10 mouse cellular contexts compared by ENCODE assay signal in the genomic region with DNA sequence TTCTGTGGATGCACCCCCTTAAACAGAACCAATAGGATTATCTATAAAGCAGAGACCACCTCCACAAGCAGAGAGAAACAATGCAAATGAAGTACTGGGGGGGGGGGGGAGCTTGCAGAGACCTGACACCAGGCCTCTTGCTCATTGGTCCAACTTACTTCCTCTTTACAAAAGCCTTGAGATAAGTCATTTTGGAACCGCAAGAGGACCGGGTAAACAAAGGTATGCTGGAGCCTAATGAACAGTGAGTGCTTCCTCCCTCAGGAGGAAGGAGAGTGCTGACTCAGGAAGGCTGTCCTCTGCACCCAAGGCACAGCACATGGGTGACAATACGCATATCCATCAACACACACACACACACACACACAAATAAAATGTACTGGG. TPM values are rescaled to one million over a fixed set of nuclear protein-coding genes. Genes with fewer than 3 reads are reported as not detected.
DNase-seq lines count a peak whose midpoint lies in the region; ATAC-seq lines count a peak whose summit lies in the region.
"Had no signal": no experiment of that assay in that cellular context is flagged by ENCODE, and none has a peak within 500 bp of the region (broad histone marks: within the 10 kb centered on the region; RNA-seq: fewer than 3 reads in every experiment).

No protein-coding gene starts in this region.

- WGBS in hindbrain, embryonic 11.5 days = 33% methylated on average over 3 of the region's 3 CpGs
- WGBS in hindbrain, embryonic 16.5 days = 21% methylated on average over 3 of the region's 3 CpGs
- WGBS in liver, embryonic 11.5 days = 15% methylated on average over 3 of the region's 3 CpGs

- H3K27ac ChIP-seq in hindbrain, embryonic 11.5 days (ENCODE audit: low read depth, low read length) = no peak overlapping the region
- no peak overlapping the region for H3K27ac ChIP-seq in hindbrain, embryonic 16.5 days (ENCODE audit: low read depth, low read length)
- peak overlapping the region; percentile 82 for H3K27ac ChIP-seq in liver, embryonic 11.5 days (ENCODE audit: low read depth, low read length)

- H3K4me3 ChIP-seq in hindbrain, embryonic 11.5 days (ENCODE audit: low read depth, low read length) = peak overlapping the region; percentile 13; the same call in 1 of the 2 replicates
- no peak overlapping the region for H3K4me3 ChIP-seq in hindbrain, embryonic 16.5 days (ENCODE audit: low read length)
- peak overlapping the region; percentile 73 for H3K4me3 ChIP-seq in liver, embryonic 11.5 days (ENCODE audit: low read depth, low read length)

- H3K4me2 ChIP-seq in hindbrain, embryonic 11.5 days (replicated peaks; ENCODE audit: low read depth, low read length) = no peak overlapping the region
- H3K4me2 ChIP-seq in hindbrain, embryonic 16.5 days (ENCODE audit: low read length) = no peak overlapping the region; the same call in 1 of the 2 replicates
- peak overlapping the region; percentile 69 for H3K4me2 ChIP-seq in liver, embryonic 11.5 days

- ATAC-seq in hindbrain, embryonic 11.5 days (ENCODE audit: low FRiP score) = no peak
- no peak for ATAC-seq in hindbrain, embryonic 16.5 days
- no peak for ATAC-seq in liver, embryonic 11.5 days (replicated peaks; ENCODE audit: low FRiP score)

- H3K27me3 ChIP-seq in hindbrain, embryonic 11.5 days (ENCODE audit: control insufficient read depth, insufficient read depth, low read length) = peaks cover 19% of the 10 kb centered on the region
- H3K27me3 ChIP-seq in hindbrain, embryonic 16.5 days (replicated peaks; ENCODE audit: control insufficient read depth, insufficient read depth, low read length) = peaks cover 24% of the 10 kb centered on the region
- no peaks in the 10 kb centered on the region for H3K27me3 ChIP-seq in liver, embryonic 11.5 days (replicated peaks; ENCODE audit: control insufficient read depth, insufficient read depth, low read length)

- no peaks in the 10 kb centered on the region for H3K9me3 ChIP-seq in hindbrain, embryonic 11.5 days (ENCODE audit: control insufficient read depth, low read length)
- no peaks in the 10 kb centered on the region for H3K9me3 ChIP-seq in hindbrain, embryonic 16.5 days (ENCODE audit: control insufficient read depth, low read length)
- 0 out of 2 replicates have a peak, but pooled peaks cover 2% of the 10 kb centered on the region for H3K9me3 ChIP-seq in liver, embryonic 11.5 days (ENCODE audit: control insufficient read depth, low read length)
- H3K9me3 ChIP-seq: embryonic facial prominence, embryonic 15.5 days had no signal

- peaks cover 5% of the 10 kb centered on the region; the same call in 1 of the 2 replicates for H3K4me1 ChIP-seq in hindbrain, embryonic 11.5 days (replicated peaks; ENCODE audit: control insufficient read depth, insufficient read depth, low read length)
- peaks cover 8% of the 10 kb centered on the region for H3K4me1 ChIP-seq in hindbrain, embryonic 16.5 days (ENCODE audit: control insufficient read depth, insufficient read depth, low read depth, low read length)
- peaks cover 34% of the 10 kb centered on the region for H3K4me1 ChIP-seq in liver, embryonic 11.5 days (replicated peaks; ENCODE audit: control insufficient read depth, insufficient read depth, low read length)

- no peak for DNase-seq in hindbrain, embryonic 11.5 days (ENCODE audit: low spot score)
- DNase-seq in A20 (ENCODE audit: low read depth, low spot score) = peak; percentile 89
- DNase-seq in R1 (ENCODE audit: low read depth, low spot score) = peak; percentile 71
- no peak for DNase-seq in liver, embryonic 11.5 days (ENCODE audit: low spot score)
- no peak for DNase-seq in embryo, embryonic 11 days
- DNase-seq in neural tube, embryonic 10.5 days (ENCODE audit: extremely low spot score, low spot score) = no peak
- DNase-seq in cerebellum, postnatal 36 days = no peak

- H3K36me3 ChIP-seq in hindbrain, embryonic 11.5 days (ENCODE audit: control insufficient read depth, insufficient read depth, low read length) = no peaks in the 10 kb centered on the region
- H3K36me3 ChIP-seq in hindbrain, embryonic 16.5 days (ENCODE audit: control insufficient read depth, insufficient read depth, low read length) = 0 out of 2 replicates have a peak, but pooled peaks cover 6% of the 10 kb centered on the region
- H3K36me3 ChIP-seq in liver, embryonic 11.5 days (ENCODE audit: control insufficient read depth, insufficient read depth, low read length) = no peaks in the 10 kb centered on the region
- H3K36me3 ChIP-seq: embryonic facial prominence, embryonic 15.5 days had no signal

- no peak overlapping the region for H3K9ac ChIP-seq in hindbrain, embryonic 11.5 days (ENCODE audit: low read depth, low read length)
- H3K9ac ChIP-seq in hindbrain, embryonic 16.5 days (ENCODE audit: low read depth, low read length) = no peak overlapping the region
- H3K9ac ChIP-seq in liver, embryonic 11.5 days (ENCODE audit: low read depth, low read length) = peak overlapping the region; percentile 57
- H3K9ac ChIP-seq: embryonic facial prominence, embryonic 15.5 days had no signal

RNA-seq across cellular contexts. Expression of gene Gm20479, which starts 0.4 kb away (rescaled TPM):
- polyA plus RNA-seq in hindbrain, embryonic 11.5 days (2014; fragmentation: Nextera tagmentation; extraction: Ambion mirVana) = 0.33 and 0.57 TPM in 2 replicates
- polyA plus RNA-seq in hindbrain, embryonic 16.5 days (2015; fragmentation: Nextera tagmentation; extraction: Ambion mirVana) = not detected in 2 replicates
- polyA plus RNA-seq in liver, embryonic 11.5 days (2014; fragmentation: Nextera tagmentation; extraction: Ambion mirVana) = 0.43 and 1.2 TPM in 2 replicates
- polyA plus RNA-seq: neural tube, embryonic 14.5 days had no signal

RNA-seq across cellular contexts. Expression of gene Shkbp1, which starts 1.8 kb away (rescaled TPM):
- 51.5 and 56.7 TPM in 2 replicates for polyA plus RNA-seq in hindbrain, embryonic 11.5 days (2014; fragmentation: Nextera tagmentation; extraction: Ambion mirVana)
- 31.6 and 38.0 TPM in 2 replicates for polyA plus RNA-seq in hindbrain, embryonic 16.5 days (2015; fragmentation: Nextera tagmentation; extraction: Ambion mirVana)
- polyA plus RNA-seq in liver, embryonic 11.5 days (2014; fragmentation: Nextera tagmentation; extraction: Ambion mirVana) = 46.8 and 49.6 TPM in 2 replicates

RNA-seq across cellular contexts. Expression of gene Ltbp4, which starts 20.1 kb away (rescaled TPM):
- polyA plus RNA-seq in hindbrain, embryonic 11.5 days (2014; fragmentation: Nextera tagmentation; extraction: Ambion mirVana) = 2.4 and 3.9 TPM in 2 replicates
- 14.1 and 17.2 TPM in 2 replicates for polyA plus RNA-seq in hindbrain, embryonic 16.5 days (2015; fragmentation: Nextera tagmentation; extraction: Ambion mirVana)
- 7.1 and 10.2 TPM in 2 replicates for polyA plus RNA-seq in liver, embryonic 11.5 days (2014; fragmentation: Nextera tagmentation; extraction: Ambion mirVana)

Comparison
In these comparisons a context has a peak if more than half of its experiments do, and no peak if none do; other contexts are left out.
1. DNase-seq: peak in A20 (single experiment) and R1 (single experiment); none in hindbrain, embryonic 11.5 days (single experiment), liver, embryonic 11.5 days (single experiment), embryo, embryonic 11 days (single experiment), neural tube, embryonic 10.5 days (single experiment) and cerebellum, postnatal 36 days (0 of 2).